Mouse (Mus musculus) lung, adult 2 months (tissue): Measurements from ENCODE around the gene Borcs7.

ENCODE experiments used
- CTCF ChIP-seq: fragments of 200-500 bp; IDR thresholded peaks from 2 replicates; pipeline ENCODE4 v1.5.1; 2011; ENCODE audit warnings: mild to moderate bottlenecking, low read length, control low read depth; ENCODE audit not compliant: insufficient read depth
- POLR2A ChIP-seq: fragments of 200-500 bp; IDR thresholded peaks from 2 replicates; pipeline ENCODE4 v1.6.1; 2011; ENCODE audit warnings: low read depth, mild to moderate bottlenecking, control low read depth, low read length, borderline replicate concordance; ENCODE audit errors: extremely low read depth

- no peak for TF ChIP-seq POLR2A
- no peak for TF ChIP-seq CTCF
Measured at GRCm38 (mm10) chr19:46656151-46656840, 33.4 kb upstream of the Borcs7 start.
